Mouse (Mus musculus): ENCODE measurements around the gene Hoxc5.

Gene Hoxc5

DNA sequence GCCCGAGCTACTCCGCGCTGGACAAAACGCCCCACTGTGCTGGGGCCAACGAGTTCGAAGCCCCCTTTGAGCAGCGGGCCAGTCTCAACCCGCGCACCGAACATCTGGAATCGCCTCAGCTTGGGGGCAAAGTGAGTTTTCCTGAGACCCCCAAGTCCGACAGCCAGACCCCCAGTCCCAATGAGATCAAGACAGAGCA lies at the start of gene Hoxc5:
Hoxc5 (plus strand) TSS at position 132 of the 199 bp plus-strand sequence.
- DNase-seq = no peak

DNA sequence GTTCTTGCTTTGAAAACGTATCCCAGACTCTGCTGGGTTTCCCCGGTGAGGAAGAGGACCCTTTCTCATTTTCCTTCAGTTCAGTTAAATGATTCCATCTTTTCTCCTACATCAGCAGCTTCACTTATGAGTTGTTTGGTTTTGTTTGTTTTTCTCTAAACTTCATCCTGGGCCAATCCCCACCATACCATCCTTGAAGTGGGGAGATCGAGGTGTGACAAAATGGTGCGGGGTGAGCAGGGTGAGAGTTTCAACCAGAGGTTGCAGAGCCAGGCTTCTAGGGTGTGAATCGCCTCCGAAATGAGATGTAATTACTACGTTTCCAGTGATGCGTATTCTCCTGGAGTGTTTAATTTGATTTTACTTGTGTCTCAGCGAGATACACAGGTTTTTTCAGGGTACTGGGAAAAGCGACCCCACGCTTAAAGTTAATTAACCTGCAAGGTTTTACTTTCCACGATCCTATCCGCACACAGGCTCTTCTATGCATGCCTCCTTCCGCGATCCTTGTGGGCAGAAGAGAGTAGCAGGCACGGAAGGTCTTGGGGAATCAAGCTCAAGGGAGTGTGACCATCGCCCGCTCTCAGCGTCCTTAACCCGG lies 49.2 kb upstream of the Hoxc5 start:
- no peak for DNase-seq

DNA sequence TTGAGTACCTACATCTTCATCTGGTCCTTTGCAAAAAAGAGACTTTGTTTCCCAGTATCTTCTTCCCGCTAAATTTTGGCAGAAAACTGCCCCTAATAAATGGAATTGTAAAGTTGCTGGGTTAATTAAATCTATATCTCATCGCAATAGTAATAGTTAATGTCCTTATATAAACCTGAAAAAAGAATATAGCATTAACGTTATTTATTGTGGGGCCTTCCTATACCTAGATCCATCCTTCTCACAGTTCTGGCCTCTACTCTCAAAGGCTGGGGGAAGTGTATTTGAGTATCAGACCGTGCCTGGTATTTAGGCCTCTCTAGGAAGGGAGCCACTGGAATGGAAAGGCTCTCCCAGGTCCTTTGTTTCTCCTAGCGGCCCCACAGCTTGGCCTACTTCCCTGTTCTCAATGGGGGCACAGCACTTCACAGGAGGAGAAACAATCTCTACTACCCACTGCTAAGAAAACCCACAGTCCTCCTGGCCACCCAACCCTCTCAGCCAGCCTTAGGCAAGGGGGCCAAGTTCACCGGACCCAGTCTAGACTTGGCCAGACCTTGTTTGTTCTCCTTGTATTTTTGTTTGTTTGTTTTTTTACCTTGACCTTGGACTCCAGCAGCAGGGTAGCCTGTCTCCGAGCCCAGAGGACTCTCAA lies 48.5 kb upstream of the Hoxc5 start:
- DNase-seq = no peak

DNA sequence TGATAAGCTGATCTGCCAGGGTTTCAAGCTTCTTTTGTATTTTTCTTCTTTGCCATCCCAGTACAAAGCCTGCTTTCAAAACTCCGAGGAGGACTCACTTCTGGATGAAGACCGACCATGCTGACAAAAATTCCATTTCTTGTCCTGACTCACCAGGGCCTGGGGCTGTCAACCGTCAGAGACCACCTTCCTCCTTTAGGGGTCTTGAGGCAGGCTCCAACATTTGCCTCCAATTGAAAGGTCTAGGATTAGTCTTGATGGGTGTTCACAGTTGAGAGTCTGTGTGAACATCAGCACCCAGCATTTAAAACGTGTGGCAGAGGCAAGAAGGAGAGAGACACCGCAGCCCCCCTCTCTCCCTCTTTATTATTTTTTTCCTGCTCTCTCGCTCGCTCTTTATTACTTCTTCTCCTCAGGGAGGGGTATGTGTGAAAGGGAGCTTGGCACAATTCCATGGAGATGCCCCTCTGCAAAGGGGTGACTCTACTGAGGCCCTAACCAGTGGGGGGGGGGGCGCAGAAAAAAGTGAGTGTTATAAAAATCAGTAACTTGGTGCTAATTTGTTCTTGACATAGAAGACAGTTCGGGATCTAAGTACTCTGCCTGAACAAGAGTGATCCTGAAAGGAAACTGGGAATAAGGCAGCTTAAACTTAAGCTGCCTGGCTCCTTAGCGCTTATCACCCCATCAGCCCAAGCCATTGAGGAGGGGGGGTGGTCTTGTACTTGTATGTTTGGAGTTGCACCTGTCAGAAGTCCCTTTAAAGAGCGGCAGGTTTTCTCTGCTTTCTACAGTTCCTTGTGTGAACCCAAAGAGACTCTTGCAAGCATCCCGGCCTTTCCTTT lies 47.7 kb upstream of the Hoxc5 start:
- DNase-seq = no peak

DNA sequence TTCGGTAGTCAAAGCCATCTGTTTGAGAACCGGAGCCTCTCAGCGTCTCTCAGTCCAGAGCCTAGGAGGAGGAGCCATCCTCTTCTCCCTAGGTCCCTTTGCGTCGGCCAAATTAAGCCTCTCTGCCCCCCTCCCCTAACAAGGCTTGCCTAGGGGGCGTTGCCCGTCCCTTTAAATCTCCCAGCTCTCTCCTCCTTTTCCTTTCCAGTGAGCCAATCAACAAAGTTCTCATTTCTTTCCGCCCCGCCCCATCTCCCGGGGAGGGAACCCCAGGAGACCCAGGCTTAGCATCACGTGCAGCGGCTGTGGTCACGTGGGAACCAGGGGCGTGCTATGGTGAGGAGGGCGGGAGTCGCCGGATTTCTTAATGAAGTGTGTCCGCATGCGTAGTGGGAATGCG lies 46.6 kb upstream of the Hoxc5 start:
- DNase-seq = no peak

DNA sequence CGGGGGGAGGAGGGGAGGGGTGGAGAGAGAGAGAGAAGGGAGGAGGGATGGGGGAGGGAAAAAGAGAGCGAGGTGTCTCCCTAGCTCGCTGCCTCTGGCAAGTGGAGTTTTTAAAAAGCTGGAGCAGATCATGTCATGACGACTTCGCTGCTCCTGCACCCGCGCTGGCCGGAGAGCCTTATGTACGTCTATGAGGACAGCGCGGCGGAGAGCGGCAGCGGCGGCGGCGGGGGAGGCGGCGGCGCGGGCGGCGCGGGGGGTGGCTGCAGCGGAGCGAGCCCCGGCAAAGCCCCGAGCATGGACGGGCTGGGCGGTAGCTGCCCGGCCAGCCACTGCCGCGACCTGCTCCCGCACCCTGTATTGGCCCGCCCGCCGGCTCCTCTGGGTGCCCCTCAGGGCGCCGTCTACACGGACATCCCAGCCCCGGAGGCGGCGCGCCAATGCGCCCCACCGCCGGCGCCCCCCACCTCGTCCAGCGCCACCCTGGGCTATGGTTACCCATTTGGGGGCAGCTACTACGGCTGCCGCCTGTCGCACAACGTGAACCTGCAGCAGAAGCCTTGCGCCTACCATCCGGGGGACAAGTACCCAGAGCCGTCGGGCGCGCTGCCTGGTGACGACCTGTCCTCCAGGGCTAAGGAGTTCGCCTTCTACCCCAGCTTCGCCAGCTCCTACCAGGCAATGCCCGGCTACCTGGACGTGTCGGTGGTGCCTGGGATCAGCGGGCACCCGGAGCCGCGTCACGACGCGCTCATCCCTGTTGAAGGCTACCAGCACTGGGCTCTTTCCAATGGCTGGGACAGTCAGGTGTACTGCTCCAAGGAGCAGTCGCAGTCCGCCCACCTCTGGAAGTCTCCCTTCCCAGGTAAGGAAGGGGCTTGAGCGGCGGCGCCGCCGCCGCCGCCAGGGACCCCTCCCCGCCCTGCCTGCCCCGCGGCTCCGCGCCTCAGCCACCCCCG lies 45.9 kb upstream of the Hoxc5 start, which contains the start of gene Hoxc13:
Hoxc13 (plus strand) TSS at position 51 of the 959 bp plus-strand sequence.
- DNase-seq = no peak

DNA sequence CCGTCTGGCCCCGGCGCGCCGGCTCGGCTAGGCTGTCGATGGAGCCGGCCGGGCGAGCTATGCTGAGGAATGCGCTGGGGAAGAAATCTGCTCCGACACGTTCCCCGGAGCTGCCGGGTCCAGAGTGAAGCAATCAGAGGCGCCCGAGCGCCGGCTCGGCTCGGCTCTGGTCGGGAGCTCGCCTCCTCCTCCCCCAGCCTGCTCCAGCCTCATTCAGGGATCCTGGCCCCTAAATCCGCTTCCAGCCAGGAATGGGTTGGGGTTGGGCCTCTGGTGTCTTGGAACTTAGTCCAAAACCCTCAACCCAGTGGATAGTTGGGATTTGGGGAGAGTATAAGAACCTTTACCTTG lies 45.3 kb upstream of the Hoxc5 start:
- no peak for DNase-seq

DNA sequence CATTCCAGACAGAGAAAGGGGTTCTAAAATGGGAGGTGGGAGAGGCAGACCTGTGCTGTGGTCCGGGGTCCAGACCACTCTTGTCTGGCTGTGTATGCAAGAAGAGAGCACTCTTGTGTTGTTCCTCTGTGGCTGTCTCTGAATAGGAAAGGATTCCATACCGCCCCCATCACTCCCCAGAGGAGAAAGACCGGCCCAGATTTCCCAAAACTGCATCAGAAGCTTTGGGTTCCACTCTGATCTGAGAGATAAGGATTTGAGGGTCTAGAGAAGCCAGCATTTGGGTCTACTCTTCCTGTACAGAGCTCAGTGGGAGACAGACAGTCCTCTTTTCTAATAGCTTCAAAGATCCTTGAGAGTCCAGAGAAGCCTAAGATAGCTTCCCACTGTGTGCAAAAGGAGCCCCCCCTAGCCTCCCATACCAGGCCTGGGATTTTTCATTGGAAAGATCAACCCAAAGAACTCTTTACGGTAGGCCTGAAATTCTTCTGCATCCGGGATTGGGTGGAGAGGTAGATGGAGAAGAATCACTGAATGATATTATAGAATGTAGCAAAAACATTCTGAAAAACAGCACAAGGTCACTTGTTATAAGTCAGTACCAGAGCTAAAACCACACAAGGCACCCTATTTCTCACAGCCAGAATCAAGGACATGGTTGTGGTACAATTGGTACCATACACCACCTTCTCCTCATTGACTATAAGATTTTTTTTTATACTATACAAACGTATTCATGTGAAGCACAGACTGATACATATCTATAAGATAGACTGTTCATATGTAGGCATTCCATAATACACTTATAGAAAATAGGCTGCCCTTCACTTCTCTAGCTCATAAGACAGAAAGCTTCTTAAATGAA lies 44.4 kb upstream of the Hoxc5 start:
- DNase-seq = no peak

DNA sequence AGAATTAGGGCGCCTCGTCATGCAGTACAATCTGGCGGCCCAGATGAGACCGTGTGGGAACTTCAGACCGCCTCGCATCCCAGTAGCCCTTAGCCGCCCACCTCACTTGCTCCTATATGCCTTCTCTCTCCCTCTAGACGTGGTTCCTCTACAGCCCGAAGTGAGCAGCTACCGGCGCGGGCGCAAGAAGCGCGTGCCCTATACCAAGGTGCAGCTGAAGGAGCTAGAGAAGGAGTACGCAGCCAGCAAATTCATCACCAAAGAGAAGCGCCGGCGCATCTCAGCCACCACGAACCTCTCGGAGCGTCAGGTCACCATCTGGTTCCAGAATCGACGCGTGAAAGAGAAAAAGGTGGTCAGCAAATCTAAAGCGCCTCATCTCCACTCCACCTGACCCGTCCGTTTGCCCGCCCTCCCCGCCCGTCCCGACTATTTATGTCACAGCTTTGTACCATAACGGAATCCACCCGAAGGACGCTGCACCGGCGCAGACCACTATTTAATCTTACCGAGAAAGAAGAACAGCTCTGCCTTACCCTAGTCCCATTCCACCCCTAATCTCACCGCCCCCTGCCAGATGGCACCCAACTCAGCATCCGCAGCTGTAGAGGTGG lies 40.1 kb upstream of the Hoxc5 start:
- no peak for DNase-seq

DNA sequence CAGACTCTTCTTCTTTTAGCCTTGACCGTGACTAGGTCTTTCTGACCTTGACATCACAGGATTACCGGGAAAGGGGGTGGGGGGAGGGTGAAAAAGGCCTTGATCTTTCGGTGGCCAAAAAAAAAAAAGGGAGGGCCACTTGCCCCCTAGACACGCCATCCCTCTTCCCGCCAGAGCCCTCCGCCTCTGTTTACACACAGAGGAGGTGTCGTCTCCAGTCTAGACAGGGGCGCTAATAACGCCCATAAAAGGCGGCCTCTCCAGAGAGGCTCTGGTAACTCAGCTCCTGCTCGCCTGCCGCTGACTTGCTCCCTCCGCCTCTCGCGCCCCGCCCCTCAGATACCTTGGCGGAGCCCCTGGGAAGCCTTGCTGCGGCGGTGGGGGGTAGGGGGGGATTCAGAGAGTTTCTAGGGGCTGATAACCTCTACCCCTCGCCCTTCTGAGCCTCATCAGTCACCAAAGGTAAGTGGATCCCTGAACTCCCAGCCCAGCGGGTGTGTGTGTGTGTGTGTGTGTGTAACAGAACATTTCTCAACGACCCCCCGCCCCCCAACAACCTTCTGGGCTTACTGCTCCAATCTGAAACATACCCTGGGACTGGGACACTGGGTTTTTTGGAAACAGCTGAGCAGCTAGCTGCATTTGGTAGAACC lies 35.4 kb upstream of the Hoxc5 start:
- DNase-seq = no peak

DNA sequence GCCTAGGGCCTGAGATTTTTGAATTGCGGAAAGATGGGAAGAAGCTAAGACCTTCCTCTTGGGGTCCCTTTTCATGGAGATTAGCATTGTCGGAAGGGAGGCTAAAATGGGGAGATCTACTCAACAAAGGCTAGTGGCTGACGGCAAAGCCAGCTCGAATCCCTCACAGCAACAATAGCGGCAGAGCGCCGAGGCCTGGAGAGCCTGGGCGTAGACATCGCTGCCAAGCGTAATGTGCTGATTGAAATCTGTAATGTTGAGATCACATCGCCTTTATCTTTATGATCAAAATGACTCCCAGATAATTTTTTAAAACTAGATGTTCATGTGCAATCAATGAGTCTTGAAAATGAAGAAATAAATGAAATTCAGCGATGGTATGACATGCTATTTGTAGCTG lies 32.8 kb upstream of the Hoxc5 start:
- DNase-seq = no peak

DNA sequence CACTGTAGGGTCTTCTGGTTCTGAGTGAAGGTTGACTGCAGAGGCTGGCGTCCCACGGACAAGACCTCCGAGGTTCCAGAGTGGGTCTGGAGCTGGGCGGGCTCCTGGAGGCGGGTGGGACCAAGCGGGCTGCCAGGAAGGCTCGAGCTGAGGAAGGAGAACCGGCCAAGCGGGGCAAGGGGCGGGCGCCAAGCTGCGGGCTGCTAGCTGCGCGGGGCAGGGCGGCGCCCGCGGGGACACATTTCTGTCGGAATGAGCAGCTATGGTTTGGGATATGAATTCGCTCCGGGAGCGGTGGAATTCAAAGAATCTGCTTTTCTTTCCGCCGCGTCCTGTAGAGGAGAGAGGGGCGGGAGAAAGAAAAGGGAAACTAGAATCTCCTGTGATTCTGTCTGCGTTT lies 32.3 kb upstream of the Hoxc5 start:
- no peak for DNase-seq

DNA sequence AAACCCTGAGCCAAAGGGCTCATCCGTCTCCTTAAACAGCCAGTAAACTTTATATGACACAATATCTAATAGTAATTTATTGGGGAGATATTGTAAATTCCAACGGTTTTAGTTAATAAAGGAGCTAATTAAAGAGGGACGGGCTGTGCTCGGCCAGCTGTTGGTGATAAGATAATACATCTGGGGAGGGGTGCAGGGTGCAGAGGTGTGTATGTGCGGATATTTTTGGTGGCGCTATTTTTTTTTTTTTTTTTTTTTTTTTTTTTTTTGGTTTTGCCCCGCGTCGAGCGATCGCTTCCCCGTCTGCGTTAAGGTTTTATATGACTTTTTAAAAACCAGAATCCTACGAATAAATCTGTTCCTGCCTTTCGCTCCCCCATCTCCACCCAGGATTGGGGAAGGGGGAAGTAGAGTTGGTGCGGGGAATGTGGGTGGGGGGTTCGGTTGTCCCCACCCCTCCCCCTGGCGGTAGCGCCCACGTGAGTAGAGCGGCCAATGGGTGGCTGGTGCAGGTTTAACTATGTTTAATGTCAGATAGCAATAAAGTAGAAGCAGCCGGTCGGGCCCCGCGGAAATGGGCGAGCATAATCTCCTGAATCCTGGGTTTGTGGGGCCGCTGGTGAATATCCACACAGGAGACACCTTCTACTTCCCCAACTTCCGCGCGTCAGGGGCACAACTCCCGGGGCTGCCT lies 30.8 kb upstream of the Hoxc5 start, which contains the start of gene Hoxc12:
Hoxc12 (plus strand) TSS at position 479 of the 694 bp plus-strand sequence.
- no peak for DNase-seq

DNA sequence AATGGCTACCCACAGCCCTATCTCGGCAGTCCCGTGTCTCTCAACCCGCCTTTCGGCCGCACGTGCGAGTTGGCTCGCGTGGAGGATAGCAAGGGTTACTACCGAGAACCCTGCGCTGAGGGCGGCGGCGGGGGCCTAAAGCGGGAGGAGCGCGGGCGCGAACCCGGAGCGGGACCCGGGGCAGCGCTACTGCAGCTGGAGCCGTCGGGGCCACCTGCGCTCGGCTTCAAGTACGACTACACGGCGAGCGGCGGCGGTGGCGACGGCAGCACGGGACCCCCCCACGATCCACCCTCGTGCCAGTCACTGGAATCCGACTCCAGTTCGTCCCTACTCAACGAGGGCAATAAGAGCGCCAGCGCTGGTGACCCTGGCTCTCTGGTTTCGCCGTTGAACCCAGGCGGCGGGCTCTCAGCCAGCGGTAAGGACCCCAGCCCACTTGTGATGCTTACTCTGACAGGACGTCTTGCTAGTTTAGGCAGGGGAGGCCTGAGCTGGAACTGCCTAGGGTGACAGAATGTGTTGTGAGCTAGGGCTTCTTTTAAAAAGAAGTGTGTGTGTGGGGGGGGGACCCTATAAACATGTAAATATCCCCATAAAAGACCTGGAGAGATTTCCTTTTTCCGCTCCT lies 30.1 kb upstream of the Hoxc5 start:
- DNase-seq = no peak

DNA sequence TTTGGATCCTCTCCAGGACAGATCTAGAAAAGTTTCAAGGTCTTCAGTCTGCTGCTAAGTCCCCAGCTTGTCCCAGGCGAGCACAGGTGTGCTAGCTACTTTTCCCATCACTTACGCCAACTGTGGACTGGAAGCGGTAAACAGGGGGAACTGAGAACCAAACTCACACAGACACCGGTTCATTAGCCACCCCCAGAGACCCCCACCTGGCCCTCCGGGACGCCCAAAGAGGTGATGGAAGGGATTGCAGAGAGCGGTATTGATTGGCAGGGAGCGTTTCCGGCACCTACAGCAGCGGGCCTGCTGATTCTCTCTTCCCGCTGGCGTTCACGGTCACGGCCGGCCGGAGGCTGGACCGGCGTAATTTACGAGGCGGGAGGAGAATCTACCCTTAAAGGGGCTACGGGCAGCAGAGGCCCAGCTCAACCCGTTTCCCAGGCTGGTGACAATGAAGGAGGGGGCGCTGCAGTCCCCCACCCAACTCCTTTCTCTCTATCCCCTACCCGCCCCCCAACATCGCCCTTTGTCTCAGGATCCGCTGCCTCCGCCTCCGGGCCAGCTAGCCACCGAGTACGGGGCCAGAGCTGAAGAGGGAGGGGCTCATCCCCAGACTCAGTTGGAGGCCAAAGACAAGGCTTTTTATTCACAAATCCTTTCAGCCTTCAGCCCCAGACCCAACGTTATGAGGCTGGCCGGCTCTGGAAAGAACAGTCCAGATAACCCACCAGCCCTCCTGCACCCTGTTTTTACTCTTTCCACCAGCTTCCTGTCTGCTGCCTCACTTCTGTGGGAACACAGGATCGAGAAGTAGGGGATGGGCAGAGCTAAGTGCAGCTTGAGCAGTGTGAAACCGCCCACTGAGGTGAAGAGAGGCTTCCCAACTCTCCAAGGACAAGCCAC lies 27.7 kb upstream of the Hoxc5 start:
- DNase-seq = no peak

DNA sequence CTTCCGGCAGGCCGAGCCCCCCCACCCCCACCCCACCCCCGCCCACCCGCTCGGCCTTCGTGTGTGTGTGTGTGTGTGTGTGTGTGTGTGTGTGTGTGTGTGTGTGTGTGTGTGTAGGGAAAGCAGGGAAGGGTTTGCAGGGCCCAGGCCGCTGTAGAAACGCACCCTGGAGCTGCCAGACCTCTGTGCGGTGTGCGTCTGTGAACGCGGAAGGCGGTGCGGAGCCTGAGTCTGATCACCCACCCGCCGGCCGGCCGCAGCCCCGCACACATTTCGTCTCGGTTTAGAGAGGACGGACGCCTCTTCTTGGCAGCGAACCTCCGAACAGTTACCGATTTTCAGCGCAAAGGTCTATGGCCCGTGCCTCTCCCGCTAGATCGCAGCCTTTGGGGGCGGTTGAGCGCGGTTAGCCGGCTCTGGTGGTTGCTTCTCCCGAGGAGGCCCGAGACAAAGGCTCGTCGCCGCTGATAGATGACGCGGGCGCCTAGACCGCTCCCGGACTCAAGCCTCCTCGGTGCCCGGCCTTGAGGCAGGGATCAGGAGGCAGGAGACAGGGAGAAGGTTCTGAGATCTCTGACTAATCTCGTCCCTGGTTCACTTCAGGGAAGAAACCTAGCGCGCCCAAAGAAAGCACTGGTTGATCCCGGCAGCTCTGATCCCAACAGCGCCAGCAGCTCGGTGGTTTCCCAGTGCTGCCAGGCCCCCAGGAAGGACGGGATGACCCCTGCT lies 24.3 kb upstream of the Hoxc5 start:
- no peak for DNase-seq

DNA sequence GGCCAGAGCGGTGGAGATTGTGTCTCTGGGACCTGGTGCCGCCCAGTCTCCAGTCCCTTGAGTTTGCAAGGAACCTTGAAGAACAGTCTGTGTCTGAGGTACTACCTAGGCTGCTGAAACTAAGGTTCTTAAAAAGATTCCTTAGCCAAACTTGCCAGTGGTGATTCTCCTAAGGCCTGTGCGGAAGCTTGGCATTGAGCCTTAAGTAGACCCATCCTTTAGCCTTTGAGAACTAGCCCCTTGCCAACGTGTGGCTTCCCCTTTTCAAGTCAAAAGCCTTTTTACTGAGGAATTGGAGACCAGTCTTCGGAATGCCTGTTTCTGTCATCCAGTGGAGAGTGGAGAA lies 23.8 kb upstream of the Hoxc5 start:
- DNase-seq = no peak

Data from spleen, adult 18-20 months (tissue).